ENCODE assay signal across 10 mouse cellular contexts in the genomic region with DNA sequence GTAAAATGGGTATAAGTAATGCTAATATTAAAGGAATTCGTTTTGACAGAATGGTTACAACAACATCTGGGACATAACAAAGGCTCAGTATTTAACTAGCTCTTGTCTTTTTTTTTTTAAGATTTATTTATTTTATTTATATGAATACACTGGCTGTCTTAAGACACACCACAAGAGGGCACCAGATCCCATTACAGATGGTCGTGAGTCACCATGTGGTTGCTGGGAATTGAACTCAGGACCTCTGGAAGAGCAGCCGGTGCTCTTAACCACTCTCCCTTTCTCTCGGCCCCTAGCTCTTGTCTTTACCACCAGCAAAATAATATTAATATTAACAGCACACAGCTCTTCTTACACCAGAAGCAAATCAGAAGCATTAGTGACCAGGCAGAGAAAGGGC. TPM values are rescaled to one million over a fixed set of nuclear protein-coding genes. Genes with fewer than 3 reads are reported as not detected.
DNase-seq lines count a peak whose midpoint lies in the region; ATAC-seq and TF ChIP-seq lines count a peak whose summit lies in the region.
"Had no signal": no experiment of that assay in that cellular context is flagged by ENCODE, and none has a peak within 500 bp of the region (broad histone marks: within the 10 kb centered on the region; RNA-seq: fewer than 3 reads in every experiment).

No protein-coding gene starts in this region.

- H3K27me3 ChIP-seq in hindbrain, embryonic 14.5 days (ENCODE audit: control insufficient read depth, insufficient read depth, low read length), result no peaks in the 10 kb centered on the region
- no peaks in the 10 kb centered on the region for H3K27me3 ChIP-seq in hindbrain, embryonic 16.5 days (replicated peaks; ENCODE audit: control insufficient read depth, insufficient read depth, low read length)
- peaks cover 19% of the 10 kb centered on the region for H3K27me3 ChIP-seq in E14TG2a.4 (ENCODE audit: insufficient read depth, low read length)
- no peaks in the 10 kb centered on the region for H3K27me3 ChIP-seq in Patski
- no peaks in the 10 kb centered on the region for H3K27me3 ChIP-seq in midbrain, embryonic 13.5 days
- no peaks in the 10 kb centered on the region for H3K27me3 ChIP-seq in heart, embryonic 11.5 days (ENCODE audit: control insufficient read depth, insufficient read depth, low read length)

- TF ChIP-seq CTCF in E14TG2a.4 (conservative IDR thresholded peaks at IDR 0.05; ENCODE audit: low read length), result peak; percentile 16; the same call in 1 of the 2 replicates
- TF ChIP-seq CTCF in Patski (IDR thresholded peaks at IDR 0.05), result peak; percentile 71

- no peak overlapping the region for H3K4me3 ChIP-seq in hindbrain, embryonic 14.5 days (replicated peaks; ENCODE audit: low read length)
- H3K4me3 ChIP-seq in hindbrain, embryonic 16.5 days (ENCODE audit: low read length), result no peak overlapping the region
- H3K4me3 ChIP-seq in E14TG2a.4 (replicated peaks; ENCODE audit: low read length), result no peak overlapping the region
- no peak overlapping the region for H3K4me3 ChIP-seq in midbrain, embryonic 13.5 days (replicated peaks)
- H3K4me3 ChIP-seq in heart, embryonic 11.5 days (ENCODE audit: low read depth, low read length), result no peak overlapping the region

- H3K4me2 ChIP-seq in hindbrain, embryonic 14.5 days (replicated peaks), result peak overlapping the region; percentile 83
- H3K4me2 ChIP-seq in hindbrain, embryonic 16.5 days (ENCODE audit: low read length), result no peak overlapping the region
- no peak overlapping the region for H3K4me2 ChIP-seq in midbrain, embryonic 13.5 days (replicated peaks)
- no peak overlapping the region for H3K4me2 ChIP-seq in heart, embryonic 11.5 days

- 60% methylated on average over 4 of the region's 4 CpGs for WGBS in hindbrain, embryonic 14.5 days
- 64% methylated on average over 4 of the region's 4 CpGs for WGBS in hindbrain, embryonic 16.5 days
- 66% methylated on average over 4 of the region's 4 CpGs for WGBS in midbrain, embryonic 13.5 days
- 62% methylated on average over 4 of the region's 4 CpGs for WGBS in heart, embryonic 11.5 days (ENCODE audit: insufficient replicate concordance)

- H3K9me3 ChIP-seq in hindbrain, embryonic 14.5 days (ENCODE audit: control insufficient read depth, low read length), result no peaks in the 10 kb centered on the region
- H3K9me3 ChIP-seq in hindbrain, embryonic 16.5 days (ENCODE audit: control insufficient read depth, low read length), result no peaks in the 10 kb centered on the region
- no peaks in the 10 kb centered on the region for H3K9me3 ChIP-seq in E14TG2a.4 (ENCODE audit: low read length)
- no peaks in the 10 kb centered on the region for H3K9me3 ChIP-seq in midbrain, embryonic 13.5 days
- no peaks in the 10 kb centered on the region for H3K9me3 ChIP-seq in heart, embryonic 11.5 days (replicated peaks; ENCODE audit: control insufficient read depth, low read length)
- H3K9me3 ChIP-seq: liver, embryonic 12.5 days had no signal

- ATAC-seq in hindbrain, embryonic 14.5 days (ENCODE audit: low FRiP score), result no peak
- ATAC-seq in hindbrain, embryonic 16.5 days, result no peak
- ATAC-seq in Patski, result no peak
- no peak for ATAC-seq in midbrain, embryonic 13.5 days
- no peak for ATAC-seq in heart, embryonic 11.5 days (replicated peaks; ENCODE audit: insufficient number of reproducible peaks, low FRiP score, low TSS enrichment)
- ATAC-seq: liver, embryonic 12.5 days had no signal

- peaks cover 12% of the 10 kb centered on the region for H3K4me1 ChIP-seq in hindbrain, embryonic 14.5 days (replicated peaks; ENCODE audit: control insufficient read depth, insufficient read depth, low read length)
- peaks cover 16% of the 10 kb centered on the region for H3K4me1 ChIP-seq in hindbrain, embryonic 16.5 days (ENCODE audit: control insufficient read depth, insufficient read depth, low read depth, low read length)
- H3K4me1 ChIP-seq in E14TG2a.4 (replicated peaks; ENCODE audit: low read depth, low read length), result peaks cover 25% of the 10 kb centered on the region
- H3K4me1 ChIP-seq in midbrain, embryonic 13.5 days (replicated peaks), result peaks cover 20% of the 10 kb centered on the region
- peaks cover 18% of the 10 kb centered on the region for H3K4me1 ChIP-seq in heart, embryonic 11.5 days (ENCODE audit: control insufficient read depth, insufficient read depth, low read length)

- 0 out of 2 replicates have a peak overlapping the region, but pooled peaks have one; percentile 93 for H3K27ac ChIP-seq in hindbrain, embryonic 14.5 days
- H3K27ac ChIP-seq in hindbrain, embryonic 16.5 days (ENCODE audit: low read depth, low read length), result no peak overlapping the region
- peak overlapping the region; percentile 94; the same call in 1 of the 2 replicates for H3K27ac ChIP-seq in midbrain, embryonic 13.5 days
- H3K27ac ChIP-seq in heart, embryonic 11.5 days (ENCODE audit: low read depth, low read length), result no peak overlapping the region
- H3K27ac ChIP-seq: liver, embryonic 12.5 days had no signal

- peaks cover 14% of the 10 kb centered on the region for H3K36me3 ChIP-seq in hindbrain, embryonic 14.5 days (replicated peaks; ENCODE audit: control insufficient read depth, insufficient read depth)
- peaks cover 4% of the 10 kb centered on the region; the same call in 1 of the 2 replicates for H3K36me3 ChIP-seq in hindbrain, embryonic 16.5 days (ENCODE audit: control insufficient read depth, insufficient read depth, low read length)
- peaks cover 14% of the 10 kb centered on the region for H3K36me3 ChIP-seq in E14TG2a.4 (ENCODE audit: insufficient read depth, low read length)
- H3K36me3 ChIP-seq in midbrain, embryonic 13.5 days, result peaks cover 15% of the 10 kb centered on the region
- peaks cover 11% of the 10 kb centered on the region for H3K36me3 ChIP-seq in heart, embryonic 11.5 days (ENCODE audit: control insufficient read depth, insufficient read depth, low read length)
- H3K36me3 ChIP-seq: liver, embryonic 12.5 days had no signal

- H3K9ac ChIP-seq in hindbrain, embryonic 14.5 days, result no peak overlapping the region
- H3K9ac ChIP-seq in hindbrain, embryonic 16.5 days (ENCODE audit: low read depth, low read length), result no peak overlapping the region
- H3K9ac ChIP-seq in midbrain, embryonic 13.5 days (replicated peaks), result no peak overlapping the region
- no peak overlapping the region for H3K9ac ChIP-seq in heart, embryonic 11.5 days (ENCODE audit: low read depth, low read length)
- H3K9ac ChIP-seq: liver, embryonic 12.5 days had no signal

- in situ Hi-C loops in Patski (cut with MboI; ENCODE audit: low pct_unique_long_range_greater_than_20kb), result loop anchor here (5.0 kb wide), 2 partner anchors 75 to 115 kb away; no protein-coding TSS in a partner anchor

- no peak for DNase-seq in hindbrain, embryonic 14.5 days (ENCODE audit: low spot score)
- no peak for DNase-seq in Patski (ENCODE audit: low read depth, low spot score)
- no peak for DNase-seq in spleen, adult 18-20 months
- DNase-seq in urinary bladder, postnatal 25 days (ENCODE audit: low spot score), result no peak
- DNase-seq: heart, adult 11 months had no signal

- CTCF ChIA-PET in Patski (lab: Charles Lee), result interaction anchor here (1.0 to 7.2 kb wide), 16 partner anchors 9 to 134 kb away, joined by 3 to 37 read pairs (median 10); no protein-coding TSS in a partner anchor

- POLR2A ChIA-PET in Patski (lab: Charles Lee), result interaction anchor here (1.0 to 1.9 kb wide), 5 partner anchors 9 to 129 kb away, joined by 3 to 7 read pairs (median 4); no protein-coding TSS in a partner anchor

RNA-seq across cellular contexts. Expression of gene Rhou, which starts 1.1 kb away (rescaled TPM):
- 14.3 and 14.9 TPM in 2 replicates for polyA plus RNA-seq in hindbrain, embryonic 14.5 days (2014; fragmentation: Nextera tagmentation; extraction: Ambion mirVana)
- 11.6 and 12.3 TPM in 2 replicates for polyA plus RNA-seq in hindbrain, embryonic 16.5 days (2015; fragmentation: Nextera tagmentation; extraction: Ambion mirVana)
- polyA plus RNA-seq in Patski (2021), result 73.3 TPM
- 9.3 and 11.6 TPM in 2 replicates for polyA plus RNA-seq in midbrain, embryonic 13.5 days (2015; fragmentation: Nextera tagmentation; extraction: Ambion mirVana)
- 15.9 and 17.3 TPM in 2 replicates for polyA plus RNA-seq in heart, embryonic 11.5 days (2014; fragmentation: Nextera tagmentation; extraction: Ambion mirVana)

Comparison
In these comparisons a context has a peak if more than half of its experiments do, and no peak if none do; other contexts are left out.
1. H3K27ac ChIP-seq: peak in hindbrain, embryonic 14.5 days (single experiment) and midbrain, embryonic 13.5 days (single experiment); none in hindbrain, embryonic 16.5 days (single experiment) and heart, embryonic 11.5 days (single experiment).